Mouse (Mus musculus) spleen, adult 2 months (tissue): Measurements from ENCODE around the gene Krtap4-9. TPM values are rescaled to one million over a fixed set of nuclear protein-coding genes. Genes with fewer than 3 reads are reported as not detected.
"Not testable (repeated sequence)": the region's sequence is repeated elsewhere in the genome, so short reads cannot be mapped to it uniquely, and the experiment has no call there.

ENCODE experiments used
- DNase-seq, 2 experiments: peaks; one replicate each; pipeline versions ENCODE4 v3.0.0 to v3.0.0-alpha.2; 2012 to 2021; ENCODE audit warnings: low spot score in 2 of 2, low read depth in 1 of 2
- H3K27ac ChIP-seq: fragments of 200-500 bp; 2 replicates; pipeline ENCODE4 v1.5.1; 2012; ENCODE audit warnings: low read length, inconsistent platforms; ENCODE audit not compliant: insufficient read depth
- H3K27me3 ChIP-seq: fragments of 200-500 bp; 2 replicates; pipeline ENCODE4 v1.6.1; 2012; ENCODE audit warnings: mild to moderate bottlenecking, moderate library complexity, low read length, inconsistent platforms; ENCODE audit not compliant: control insufficient read depth, insufficient read depth
- H3K36me3 ChIP-seq: fragments of 200-500 bp; 2 replicates; pipeline ENCODE4 v1.6.1; 2012; ENCODE audit warnings: mild to moderate bottlenecking, low read length, inconsistent platforms; ENCODE audit not compliant: control insufficient read depth, insufficient read depth
- H3K4me1 ChIP-seq: fragments of 200-500 bp; 2 replicates; pipeline ENCODE4 v1.6.1; 2011; ENCODE audit warnings: inconsistent platforms; ENCODE audit not compliant: control insufficient read depth, insufficient read depth, insufficient read length
- H3K4me3 ChIP-seq: fragments of 200-500 bp; 2 replicates; pipeline ENCODE4 v1.5.1; 2011; ENCODE audit warnings: mild to moderate bottlenecking, inconsistent platforms; ENCODE audit not compliant: insufficient read depth, insufficient read length; ENCODE audit errors: extremely low read depth
- CTCF ChIP-seq: fragments of 200-500 bp; IDR thresholded peaks from 2 replicates; pipeline ENCODE4 v1.5.1; 2011; ENCODE audit warnings: mild to moderate bottlenecking, inconsistent platforms; ENCODE audit not compliant: insufficient read depth, insufficient read length, insufficient replicate concordance; ENCODE audit errors: extremely low read depth
- POLR2A ChIP-seq: fragments of 200-500 bp; IDR thresholded peaks from 2 replicates; pipeline ENCODE4 v1.6.1; 2011; ENCODE audit warnings: low read depth, low read length, inconsistent platforms
- WGBS: fragments of 180-500 bp; shearing (Covaris S2); methylation state at CpG from one replicate; pipeline ENCODE4 v1.1.7; 2018; 5-methylcytosine and 5-hydroxymethylcytosine counted together
- polyA plus RNA-seq: library from polyadenylated mRNA; depleted of rRNA; stranded (reverse); fragments of >200 nt; gene quantifications from 2 replicates; pipeline ENCODE4 v1.2.3, GENCODE M21; 2012; rRNA removed

The Krtap4-9 gene
- polyA plus RNA-seq: not detected in 2 replicates

DNA sequence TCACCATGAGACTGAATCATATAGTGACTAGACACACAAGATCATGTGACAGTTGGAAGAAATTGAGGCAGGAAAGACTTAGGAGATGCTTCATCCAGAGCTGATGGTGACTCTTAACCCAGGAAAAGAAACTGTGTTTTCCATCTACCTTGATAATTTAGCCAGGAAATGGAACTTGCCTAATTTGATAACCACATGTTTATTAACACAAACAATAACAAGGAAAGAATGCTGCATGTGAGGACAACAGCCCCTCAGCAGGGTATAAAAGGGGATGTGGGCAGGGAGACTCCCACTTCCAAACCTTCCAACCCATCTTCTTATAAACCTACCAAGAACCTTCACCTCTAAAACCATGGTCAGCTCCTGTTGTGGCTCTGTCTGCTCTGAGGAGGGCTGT lies at the start of gene Krtap4-9:
Gene Krtap4-9 (plus strand): TSS at position 301 of the 400 bp plus-strand sequence.
- H3K27ac ChIP-seq, H3K4me1 ChIP-seq, DNase-seq, H3K27me3 ChIP-seq, H3K36me3 ChIP-seq, H3K4me3 ChIP-seq: not testable (repeated sequence)

DNA sequence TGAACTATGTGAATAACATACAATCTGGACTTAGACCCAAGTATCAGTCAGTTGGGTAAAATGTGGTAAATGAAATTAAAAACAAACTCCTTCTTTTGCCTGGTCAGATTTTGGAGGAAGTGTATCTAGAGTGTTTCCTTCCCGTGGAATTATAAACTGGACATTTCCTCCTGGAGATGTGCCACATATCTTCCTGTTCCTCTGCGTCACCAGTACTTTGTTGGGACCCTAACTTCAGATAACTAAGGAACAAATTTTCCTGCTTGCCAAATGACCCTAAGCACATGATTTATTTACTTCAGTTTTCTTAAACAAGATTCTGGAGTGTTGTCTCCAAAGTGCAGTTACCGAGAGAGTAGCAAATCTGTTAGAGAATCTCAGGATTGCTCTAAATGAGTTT lies 41.0 kb upstream of the Krtap4-9 start:
- H3K27ac ChIP-seq: no peak overlapping the region
- H3K4me3 ChIP-seq: no peak overlapping the region
- DNase-seq: no peak
- no peaks in the 10 kb centered on the region for H3K4me1 ChIP-seq
- TF ChIP-seq POLR2A: no peak
- no peak for TF ChIP-seq CTCF
- no peaks in the 10 kb centered on the region for H3K27me3 ChIP-seq
- 77% methylated on average over 3 of the region's 3 CpGs for WGBS
- H3K36me3 ChIP-seq: no peaks in the 10 kb centered on the region

GRCm38 (mm10) chr11:99758877-99759276 lies 26.1 kb upstream of the Krtap4-9 start:
- no peak overlapping the region for H3K4me3 ChIP-seq
- 87% methylated on average over 1 of the region's 1 CpGs for WGBS
- DNase-seq: no peak
- TF ChIP-seq POLR2A: no peak
- no peak for TF ChIP-seq CTCF
- no peak overlapping the region for H3K27ac ChIP-seq
- no peaks in the 10 kb centered on the region for H3K27me3 ChIP-seq
- no peaks in the 10 kb centered on the region for H3K36me3 ChIP-seq
- H3K4me1 ChIP-seq: no peaks in the 10 kb centered on the region

DNA sequence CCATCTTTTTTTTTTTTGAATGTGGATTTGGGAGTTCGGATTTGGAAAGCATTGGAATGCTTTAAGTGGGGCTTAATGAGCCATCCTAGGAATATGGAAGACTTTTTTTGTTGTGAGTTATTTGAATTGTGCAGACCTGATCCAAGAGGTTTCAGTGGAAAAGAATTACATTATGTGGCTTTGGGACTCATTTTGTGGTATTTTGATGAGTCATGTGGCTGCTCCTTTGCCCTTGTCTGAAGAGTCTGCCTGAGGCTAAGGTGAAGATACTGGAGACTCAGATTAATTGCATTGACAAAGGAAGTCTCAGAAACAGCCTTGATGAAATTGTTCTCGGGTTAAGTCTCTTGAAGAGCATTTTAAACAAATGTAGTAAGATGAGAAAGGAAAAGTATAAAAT lies 16.6 kb upstream of the Krtap4-9 start:
- H3K36me3 ChIP-seq: no peaks in the 10 kb centered on the region
- WGBS: 77% methylated on average over 2 of the region's 2 CpGs
- no peaks in the 10 kb centered on the region for H3K4me1 ChIP-seq
- TF ChIP-seq POLR2A (no peak), CTCF (no peak)
- H3K27ac ChIP-seq: no peak overlapping the region
- H3K4me3 ChIP-seq: no peak overlapping the region
- H3K27me3 ChIP-seq: no peaks in the 10 kb centered on the region
- DNase-seq: no peak

DNA sequence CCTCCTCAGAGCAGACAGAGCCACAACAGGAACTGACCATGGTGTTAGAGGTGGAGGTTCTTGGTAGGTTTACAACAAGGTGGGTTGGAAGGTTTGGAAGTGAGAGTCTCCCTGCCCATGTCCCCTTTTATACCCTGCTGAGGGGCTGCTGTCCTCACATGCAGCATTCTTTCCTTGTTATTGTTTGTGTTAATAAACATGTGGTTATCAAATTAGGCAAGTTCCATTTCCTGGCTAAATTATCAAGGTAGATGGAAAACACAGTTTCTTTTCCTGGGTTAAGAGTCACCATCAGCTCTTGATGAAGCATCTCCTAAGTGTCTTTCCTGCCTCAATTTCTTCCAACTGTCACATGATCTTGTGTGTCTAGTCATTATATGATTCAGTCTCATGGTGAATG lies 12.2 kb upstream of the Krtap4-9 start, which contains the start of gene Gm11595:
Gene Gm11595 (minus strand): TSS at position 101 of the 400 bp plus-strand sequence.
- H3K4me3 ChIP-seq, H3K27ac ChIP-seq, H3K27me3 ChIP-seq, H3K36me3 ChIP-seq, DNase-seq, H3K4me1 ChIP-seq: not testable (repeated sequence)

- WGBS: 79% methylated on average over 7 of the region's 7 CpGs
- DNase-seq: no peak
- Histone ChIP-seq H3K27ac (no peak overlapping the region), H3K4me3 (no peak overlapping the region), H3K27me3 (no peaks in the 10 kb centered on the region), H3K4me1 (no peaks in the 10 kb centered on the region), H3K36me3 (no peaks in the 10 kb centered on the region)
- TF ChIP-seq CTCF: no peak
- TF ChIP-seq POLR2A: no peak
Observed at GRCm38 (mm10) chr11:99778401-99778800, 6.6 kb upstream of the Krtap4-9 start.

GRCm38 (mm10) chr11:99780604-99781003 lies 4.4 kb upstream of the Krtap4-9 start, which contains the start of gene Krtap4-8:
Gene Krtap4-8, minus strand, starts transcription at chr11:99780704.
- Histone ChIP-seq H3K27ac (no peak within 1 kb of the TSS), H3K27me3 (no peaks in the 10 kb centered on the region), H3K36me3 (no peaks in the 10 kb centered on the region), H3K4me3 (no peak within 1 kb of the TSS), H3K4me1 (no peaks in the 10 kb centered on the region)
- DNase-seq: no peak
- WGBS: 89% methylated on average over 2 of the region's 2 CpGs
- TF ChIP-seq CTCF: no peak
- no peak for TF ChIP-seq POLR2A

DNA sequence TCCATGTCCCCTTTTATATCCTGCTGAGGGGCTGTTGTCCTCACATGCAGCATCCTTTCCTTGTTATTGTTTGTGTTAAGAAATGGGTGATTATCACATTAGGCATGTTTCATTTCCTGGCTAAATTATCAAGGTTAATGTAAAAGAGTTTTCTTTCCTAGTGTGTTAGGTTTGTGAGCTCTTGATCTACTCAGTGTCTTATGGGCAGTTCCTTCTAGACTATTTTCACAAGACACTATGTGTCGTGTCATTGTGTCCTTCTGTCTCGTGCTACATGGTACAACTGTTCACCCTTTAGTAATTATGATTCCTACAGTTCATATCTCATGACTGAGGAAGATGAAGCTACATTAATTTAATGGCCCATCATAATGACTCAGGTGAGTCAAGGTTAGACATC lies 8.4 kb downstream of the Krtap4-9 start, which contains the start of gene Gm11596:
Gene Gm11596 (minus strand): TSS at position 101 of the 400 bp plus-strand sequence.
- 78% methylated on average over 2 of the region's 2 CpGs for WGBS
- no peak for DNase-seq
- H3K36me3 ChIP-seq: no peaks in the 10 kb centered on the region
- no peaks in the 10 kb centered on the region for H3K4me1 ChIP-seq
- H3K27ac ChIP-seq: no peak within 1 kb of the TSS
- no peaks in the 10 kb centered on the region for H3K27me3 ChIP-seq
- H3K4me3 ChIP-seq: no peak within 1 kb of the TSS
- TF ChIP-seq POLR2A (no peak), CTCF (no peak)

DNA sequence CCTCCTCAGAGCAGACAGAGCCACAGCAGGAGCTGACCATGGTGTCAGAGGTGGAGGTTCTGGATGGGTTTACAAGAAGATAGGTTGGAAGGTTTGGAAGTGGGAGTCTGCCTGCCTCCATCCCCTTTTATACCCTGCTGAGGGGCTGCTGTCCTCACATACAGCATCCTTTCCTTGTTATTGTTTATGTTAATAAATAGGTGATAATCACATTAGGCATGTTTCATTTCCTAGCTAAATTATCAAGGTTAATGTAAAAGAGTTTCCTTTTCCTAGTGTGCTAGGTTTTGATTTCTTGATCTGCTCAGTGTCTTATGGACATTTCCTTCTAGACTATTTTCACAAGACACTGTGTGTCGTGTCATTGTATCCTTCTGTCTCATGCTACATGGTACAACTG lies 13.8 kb downstream of the Krtap4-9 start, which contains the start of gene Gm11569:
Gene Gm11569 (minus strand): TSS at position 101 of the 400 bp plus-strand sequence.
- WGBS: no CpG with 5 or more reads among the region's 1 CpGs
- H3K36me3 ChIP-seq, H3K4me3 ChIP-seq, H3K4me1 ChIP-seq, H3K27me3 ChIP-seq, H3K27ac ChIP-seq, DNase-seq: not testable (repeated sequence)

GRCm38 (mm10) chr11:99804346-99804745 lies 19.3 kb downstream of the Krtap4-9 start, which contains the start of gene Gm11554:
Gene Gm11554, minus strand, starts transcription at chr11:99804446.
- not testable (repeated sequence) for DNase-seq, H3K4me1 ChIP-seq, H3K27me3 ChIP-seq, H3K27ac ChIP-seq, H3K4me3 ChIP-seq, H3K36me3 ChIP-seq
- WGBS: no CpG with 5 or more reads among the region's 1 CpGs

- H3K4me1 ChIP-seq, H3K27ac ChIP-seq, H3K27me3 ChIP-seq, H3K4me3 ChIP-seq, H3K36me3 ChIP-seq, DNase-seq: not testable (repeated sequence)
Observed at GRCm38 (mm10) chr11:99809792-99810191, 24.8 kb downstream of the Krtap4-9 start, which contains the start of gene Krtap4-13. Gene Krtap4-13, minus strand, starts transcription at chr11:99809892.
